Mouse (Mus musculus): ENCODE data around the gene Rbm47.
"Not testable (repeated sequence)": the region's sequence is repeated elsewhere in the genome, so short reads cannot be mapped to it uniquely, and the experiment has no call there.

Rbm47 gene

GRCm38 (mm10) chr5:66026796-66027195 is 146.1 kb downstream of the Rbm47 start:
- DNase-seq (ENCODE audit: low spot score in 2 of 2) = no peak

DNA sequence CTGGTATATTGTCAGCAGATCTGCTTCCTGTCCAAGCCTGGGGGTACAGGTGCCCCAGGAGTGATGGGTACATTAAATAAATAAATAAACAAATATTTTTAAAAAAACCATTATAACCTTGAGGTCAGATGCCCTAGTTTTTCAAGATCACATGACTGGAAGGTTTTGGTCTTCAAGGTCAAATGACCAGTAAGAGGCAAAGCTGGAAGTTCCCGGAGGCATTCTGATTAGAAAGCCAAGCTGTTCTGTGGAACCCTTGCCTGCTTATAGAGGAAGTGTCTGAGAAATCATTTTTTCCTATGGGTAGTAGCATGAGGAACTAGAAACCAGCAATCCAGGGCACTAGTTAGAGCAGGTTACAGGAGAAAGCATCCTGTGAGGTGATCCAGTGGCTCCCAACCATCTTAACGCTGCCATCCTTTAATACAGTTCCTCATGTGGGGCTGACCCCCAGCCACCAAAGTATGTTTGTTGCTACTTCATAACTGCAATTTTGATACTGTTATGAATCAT is 157.4 kb downstream of the Rbm47 start:
- DNase-seq (ENCODE audit: low spot score in 2 of 2) = no peak

DNA sequence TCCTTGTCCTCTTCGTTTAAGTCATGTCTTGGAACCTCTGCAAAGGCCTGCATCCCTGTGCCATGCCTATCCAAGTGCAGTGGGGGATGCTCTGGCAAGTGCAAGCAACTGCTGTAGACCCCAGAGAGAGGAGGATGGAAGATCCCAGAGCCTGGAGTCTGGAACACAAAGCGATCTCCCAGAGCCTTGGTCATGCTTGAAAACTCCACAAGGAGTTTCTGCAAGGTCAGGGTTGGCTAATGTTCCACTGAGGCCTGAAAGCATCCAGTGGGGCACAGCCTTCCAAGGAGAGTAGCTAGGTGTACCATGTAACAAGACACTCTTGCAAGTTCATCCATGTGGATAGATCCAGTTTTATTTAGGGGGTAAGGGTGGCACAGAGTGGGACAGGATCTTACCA is 158.5 kb downstream of the Rbm47 start:
- DNase-seq (ENCODE audit: low spot score in 2 of 2) = no peak

- no peak for DNase-seq (ENCODE audit: low spot score in 2 of 2)
These were observed 158.9 kb downstream of the Rbm47 start for GRCm38 (mm10) chr5:66013999-66014398.

- no peak for DNase-seq (ENCODE audit: low spot score in 2 of 2)
These were observed 164.5 kb downstream of the Rbm47 start for GRCm38 (mm10) chr5:66008245-66008967.

- no peak for DNase-seq (ENCODE audit: low spot score in 2 of 2)
These were observed 167.8 kb downstream of the Rbm47 start for GRCm38 (mm10) chr5:66005041-66005678.

- DNase-seq (ENCODE audit: low spot score in 2 of 2) = no peak
These were observed 168.6 kb downstream of the Rbm47 start, which contains the start of gene 9130230L23Rik for GRCm38 (mm10) chr5:66004134-66004925. Gene 9130230L23Rik (minus strand): TSS chr5:66004285.

DNA sequence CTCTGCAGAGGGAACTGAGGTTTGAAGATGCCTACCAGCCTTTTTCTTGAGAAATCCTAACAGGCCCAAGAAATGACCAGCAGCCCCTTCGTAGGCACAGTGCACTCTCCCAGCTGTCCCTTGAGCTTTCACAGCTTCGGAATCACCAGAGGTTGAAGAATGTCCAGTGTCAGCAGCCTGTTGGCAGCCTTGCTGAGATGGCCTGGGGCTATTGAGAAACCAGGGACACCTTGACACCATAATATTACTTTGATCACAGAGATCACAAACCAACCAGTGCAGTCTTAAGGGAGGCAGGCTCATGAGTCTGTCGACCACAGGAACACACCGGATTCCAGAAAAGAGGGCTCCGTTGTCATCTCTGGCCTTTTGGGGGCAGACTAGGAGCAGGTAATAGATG is 171.7 kb downstream of the Rbm47 start:
- no peak for DNase-seq (ENCODE audit: low spot score in 2 of 2)

DNA sequence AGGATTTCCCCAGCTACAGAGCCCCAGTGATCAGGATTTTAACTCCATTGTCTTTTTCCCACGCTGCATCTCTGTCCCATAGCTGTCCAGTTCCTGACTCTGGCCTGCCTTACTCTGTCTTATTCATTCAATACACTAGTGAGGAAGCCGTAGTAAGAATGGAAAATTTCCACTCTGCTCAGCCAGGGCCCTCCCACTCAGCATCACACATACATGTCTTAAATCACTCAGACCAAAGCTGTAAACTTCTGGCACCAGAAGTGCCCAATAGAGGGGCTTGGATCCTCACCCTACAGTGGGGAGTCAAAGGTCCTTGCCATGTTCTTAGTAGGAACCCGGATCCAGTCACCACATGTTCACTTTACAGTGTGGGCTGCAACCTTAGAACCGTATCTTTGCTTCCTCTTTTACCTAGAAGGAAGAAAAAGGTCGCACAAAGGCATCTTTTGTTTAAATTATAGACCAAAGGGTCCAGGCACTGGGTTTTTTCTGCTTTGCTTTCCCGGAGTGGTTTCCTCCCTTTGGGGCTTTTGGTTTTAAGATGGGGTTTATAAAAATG is 172.3 kb downstream of the Rbm47 start:
- no peak for DNase-seq (ENCODE audit: low spot score in 2 of 2)

DNA sequence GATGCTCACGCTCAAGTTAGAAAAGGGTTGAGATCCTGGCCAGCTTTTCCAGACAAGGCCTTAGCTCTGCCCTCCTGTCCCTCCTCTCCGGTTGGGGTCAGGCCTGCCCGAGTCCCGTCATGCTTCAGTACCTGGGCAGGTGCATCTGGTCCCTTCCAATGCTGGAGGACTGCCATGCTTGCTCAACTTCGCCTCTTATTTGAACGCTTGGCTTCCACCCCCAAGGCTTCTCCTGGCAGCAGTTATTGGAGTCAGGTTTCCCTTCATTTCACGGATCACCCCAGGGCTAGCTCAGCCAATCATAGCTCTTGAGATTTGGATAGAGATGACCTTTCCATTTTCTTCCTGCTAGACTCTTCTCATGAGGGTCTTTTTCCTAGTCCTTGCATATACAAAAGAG is 172.8 kb downstream of the Rbm47 start:
- DNase-seq (ENCODE audit: low spot score in 2 of 2) = no peak

GRCm38 (mm10) chr5:65999106-65999505 is 173.8 kb downstream of the Rbm47 start:
- DNase-seq (ENCODE audit: low spot score in 2 of 2) = no peak

- DNase-seq (ENCODE audit: low spot score in 2 of 2) = no peak
These were observed 175.1 kb downstream of the Rbm47 start for GRCm38 (mm10) chr5:65997813-65998212.

GRCm38 (mm10) chr5:65994643-65995042 is 178.3 kb downstream of the Rbm47 start:
- no peak for DNase-seq (ENCODE audit: low spot score in 2 of 2)

- no peak for DNase-seq (ENCODE audit: low spot score in 2 of 2)
These were observed 181.7 kb downstream of the Rbm47 start for GRCm38 (mm10) chr5:65991191-65991590.

GRCm38 (mm10) chr5:65987004-65987403 is 185.9 kb downstream of the Rbm47 start:
- DNase-seq (ENCODE audit: low spot score in 2 of 2) = not testable (repeated sequence)

DNA sequence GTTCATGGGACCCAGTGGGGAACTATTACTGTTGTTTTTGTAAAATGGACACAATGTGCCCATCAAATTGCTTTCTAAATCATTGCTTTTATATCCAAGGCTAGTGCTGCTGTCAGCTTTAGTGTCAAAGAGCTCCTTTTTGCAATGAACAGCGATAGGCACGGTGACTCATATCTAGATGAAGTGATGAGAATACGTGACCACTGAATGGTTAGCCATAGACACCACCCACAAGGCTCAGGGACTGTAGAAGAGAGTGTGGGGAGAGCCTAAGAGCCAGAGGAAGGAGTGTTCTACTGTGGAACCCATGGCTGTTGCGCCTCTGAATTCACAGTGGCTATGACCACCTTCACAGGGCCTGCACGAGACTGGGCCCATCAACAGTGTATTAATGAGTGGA is 186.5 kb downstream of the Rbm47 start:
- DNase-seq (ENCODE audit: low spot score in 2 of 2) = no peak

DNA sequence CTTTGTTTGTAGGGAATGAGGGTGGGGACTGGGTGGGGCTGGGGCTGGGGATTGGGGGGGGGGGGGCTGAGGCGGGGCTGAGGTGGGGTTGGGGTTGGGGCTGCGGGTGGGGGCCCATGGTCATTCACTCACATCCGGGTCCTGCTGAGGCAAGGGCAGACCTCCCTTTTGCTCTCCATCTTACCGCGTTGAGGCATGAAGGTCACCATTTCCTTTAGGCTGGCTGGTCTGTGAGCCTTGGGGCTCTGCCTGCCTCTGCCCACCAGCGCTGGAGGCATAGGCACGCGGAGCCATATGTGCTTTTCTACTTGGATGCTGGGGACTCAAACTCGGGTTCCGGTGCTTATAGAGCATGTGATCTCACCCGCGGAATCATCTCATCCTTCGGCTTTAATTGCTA is 197.2 kb downstream of the Rbm47 start:
- DNase-seq (ENCODE audit: low spot score in 2 of 2) = no peak

- no peak for DNase-seq (ENCODE audit: low spot score in 2 of 2)
These were observed 199.7 kb downstream of the Rbm47 start for GRCm38 (mm10) chr5:65973189-65973588.

- no peak for DNase-seq (ENCODE audit: low spot score in 2 of 2)
These were observed 204.9 kb downstream of the Rbm47 start for GRCm38 (mm10) chr5:65968004-65968403.

DNA sequence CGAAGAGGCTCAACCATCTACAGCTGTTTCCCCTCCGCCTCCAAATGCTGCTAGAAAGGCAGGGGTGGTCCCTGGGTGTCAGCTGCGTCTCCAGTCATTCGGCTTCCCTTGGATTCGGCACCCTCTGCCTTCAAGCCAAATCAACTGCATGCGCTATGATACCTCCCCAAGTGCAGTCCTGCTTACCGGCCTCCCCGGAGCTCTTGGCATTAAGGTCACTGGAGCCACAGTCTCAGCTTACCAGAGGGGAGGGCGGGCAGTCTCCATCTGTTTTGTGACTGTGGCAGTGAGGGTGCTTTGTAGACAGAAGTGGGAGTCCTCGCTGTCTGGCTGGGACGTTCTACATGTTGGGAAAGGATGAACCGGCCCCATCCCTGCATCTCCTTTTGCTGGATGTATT is 205.8 kb downstream of the Rbm47 start:
- DNase-seq (ENCODE audit: low spot score in 2 of 2) = no peak

Measured in spleen, postnatal 4 days (tissue).